Mouse (Mus musculus): ENCODE data around the gene Klhdc3.

The Klhdc3 gene

DNA sequence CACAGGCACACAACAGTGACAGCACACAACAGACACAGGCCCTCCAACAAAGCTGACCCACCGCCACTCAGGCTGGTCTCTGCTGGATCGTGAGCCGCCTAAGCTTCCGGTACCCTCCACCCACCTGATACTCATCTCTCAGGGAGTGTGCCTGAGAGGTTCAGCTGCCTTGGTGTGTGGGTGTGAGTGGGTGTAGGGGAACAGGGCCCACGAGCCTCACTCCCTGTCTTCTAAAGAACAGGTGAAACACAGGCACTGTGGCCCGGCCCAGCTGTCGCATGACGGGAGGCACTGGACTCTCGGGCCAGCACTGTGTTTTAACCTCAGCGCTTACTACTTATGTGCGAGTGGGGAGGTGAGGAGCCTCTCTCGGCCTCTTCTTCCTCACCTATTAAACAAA, 21.4 kb upstream of the Klhdc3 start:
- DNase-seq (ENCODE audit: low spot score) = no peak

DNA sequence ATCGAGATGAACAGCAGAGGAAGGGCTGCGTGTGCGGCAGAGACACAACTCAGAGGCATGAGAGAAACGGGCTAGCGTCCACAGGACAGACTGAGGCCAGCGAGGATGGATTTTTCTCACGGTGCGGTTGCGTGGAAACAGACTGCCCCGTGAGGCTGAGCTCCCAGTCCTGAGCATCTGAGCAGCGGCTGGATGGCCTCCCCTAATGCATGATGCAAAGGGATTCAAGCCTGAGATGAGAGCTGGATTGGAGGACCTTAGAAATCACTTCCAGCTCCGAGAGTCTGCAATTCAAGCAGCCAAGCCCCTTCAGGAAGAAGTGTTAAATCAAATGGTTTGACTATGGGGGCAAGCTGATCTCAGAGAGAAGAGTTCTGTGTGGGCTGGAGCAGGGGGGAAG, 20.8 kb upstream of the Klhdc3 start:
- DNase-seq (ENCODE audit: low spot score) = no peak

DNA sequence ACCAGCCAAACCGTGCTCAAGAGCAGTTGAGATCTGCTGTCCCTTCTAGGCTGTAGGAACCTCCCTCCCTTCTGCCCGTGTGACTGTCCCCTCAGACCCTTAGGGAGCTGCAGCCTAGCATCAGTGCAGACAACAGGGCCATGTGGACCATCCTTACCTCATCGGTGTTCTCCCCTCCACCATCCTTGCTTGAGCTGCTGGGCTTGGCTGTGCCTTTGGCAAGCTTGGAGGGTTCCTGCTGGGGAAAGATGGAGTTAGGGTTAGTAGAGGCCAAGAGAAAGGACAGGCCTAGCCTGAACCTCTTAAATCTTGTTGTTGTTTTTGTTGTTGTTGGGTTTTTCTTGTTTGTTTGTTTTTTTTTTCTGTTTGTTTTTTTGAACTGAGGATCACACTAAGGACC, 19.2 kb upstream of the Klhdc3 start:
- DNase-seq (ENCODE audit: low spot score) = no peak

DNA sequence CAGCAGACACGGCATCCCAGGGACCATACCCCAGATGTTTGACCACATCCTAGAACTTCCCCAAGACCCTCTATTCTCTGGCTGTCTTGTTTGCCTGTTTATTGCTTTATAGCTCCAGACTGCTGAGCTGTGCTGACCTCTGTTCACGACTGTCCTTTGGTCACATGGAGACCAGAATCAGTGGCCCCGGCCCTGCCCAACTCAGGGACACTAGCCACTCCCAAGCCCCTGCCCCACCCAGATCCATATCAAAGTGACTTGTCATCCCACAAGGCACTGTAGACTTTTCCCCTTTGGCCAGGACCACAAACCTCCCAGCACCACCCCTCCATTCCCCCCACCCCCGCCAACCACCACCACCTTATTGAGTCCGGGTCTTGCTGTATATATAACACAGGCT, 18.5 kb upstream of the Klhdc3 start:
- DNase-seq (ENCODE audit: low spot score) = no peak

DNA sequence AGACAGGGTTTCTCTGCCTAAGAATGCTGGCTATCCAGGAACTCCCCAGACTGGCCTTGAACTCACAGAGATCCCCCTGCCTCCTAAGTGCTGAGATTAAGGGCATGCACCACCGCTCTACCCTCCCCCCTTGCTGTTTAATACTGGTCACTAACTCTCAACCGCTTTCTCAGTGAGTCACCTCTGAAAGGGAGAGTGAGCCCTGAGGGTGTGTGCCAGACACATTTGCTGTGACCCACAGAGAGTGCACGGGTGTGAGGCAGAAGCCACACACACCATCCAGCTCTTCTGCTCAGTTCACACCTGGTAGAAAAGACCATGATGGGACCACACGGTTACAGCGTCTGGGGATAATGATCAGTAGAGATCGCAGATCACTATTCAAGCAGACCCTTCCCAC, 17.8 kb upstream of the Klhdc3 start:
- no peak for DNase-seq (ENCODE audit: low spot score)

DNA sequence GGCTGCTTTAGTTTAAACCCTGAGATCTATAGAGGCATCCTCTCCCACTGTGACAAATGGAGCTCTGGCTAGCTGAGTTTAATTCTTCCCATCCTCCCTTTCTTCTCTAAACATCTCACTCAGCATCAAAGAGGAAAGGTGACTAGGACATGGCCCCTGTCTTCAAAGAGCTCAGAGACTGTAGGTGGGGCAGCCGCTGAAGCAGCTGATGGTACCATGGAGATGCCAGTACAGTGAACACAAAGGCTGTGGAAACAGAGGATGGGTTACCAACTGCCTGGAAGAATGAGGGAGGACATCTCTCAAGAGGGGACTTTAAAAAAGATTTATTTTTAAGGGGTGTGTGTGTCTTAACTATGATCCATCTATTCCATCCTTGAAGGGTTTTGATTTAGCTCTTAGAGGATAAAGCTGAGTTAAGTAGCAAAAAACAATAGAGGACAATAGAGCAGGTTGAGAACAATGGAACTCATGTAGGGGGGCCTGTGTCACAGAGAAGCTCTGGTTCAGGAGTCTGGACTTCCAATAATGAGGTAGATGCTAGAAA, 13.9 kb upstream of the Klhdc3 start:
- no peak for DNase-seq (ENCODE audit: low spot score)

DNA sequence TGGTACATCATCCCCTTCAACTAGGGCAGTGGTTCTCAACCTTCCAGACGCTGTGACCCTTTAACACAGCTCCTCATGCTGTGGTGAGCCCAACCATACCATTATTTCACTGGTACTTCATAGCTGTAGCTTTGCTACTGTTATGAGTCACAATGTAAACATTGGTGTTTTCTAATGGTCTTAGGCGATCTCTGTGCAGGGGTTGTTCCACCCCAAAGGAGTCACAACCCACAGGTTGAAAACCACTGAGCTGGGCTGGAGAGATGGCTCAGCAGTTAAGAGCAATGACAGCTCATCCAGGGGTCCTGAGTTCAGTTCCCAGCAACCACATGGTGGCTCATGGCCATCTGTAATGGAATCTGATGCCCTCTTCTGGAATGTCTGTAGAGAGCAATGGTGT, 10.7 kb upstream of the Klhdc3 start:
- DNase-seq (ENCODE audit: low spot score) = no peak

DNA sequence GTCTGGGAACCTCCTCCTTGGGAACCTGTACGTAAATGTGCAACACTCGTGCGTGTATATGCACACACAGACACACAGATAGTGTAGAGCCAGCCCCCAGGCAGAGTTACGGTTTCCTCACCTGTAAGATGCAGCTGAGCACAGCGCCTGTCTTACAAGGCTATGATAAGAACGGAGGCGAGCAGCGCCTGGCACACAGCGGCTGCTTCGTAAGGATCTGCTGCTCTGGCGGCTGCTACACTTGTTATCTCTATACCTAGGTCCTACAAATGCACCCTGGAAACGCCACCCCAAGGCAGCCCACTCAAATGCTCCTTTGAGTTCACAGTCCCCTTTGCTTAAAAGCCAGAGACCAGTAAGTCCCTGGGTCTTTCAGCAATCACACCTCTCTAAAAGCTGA, 10.0 kb upstream of the Klhdc3 start:
- no peak for DNase-seq (ENCODE audit: low spot score)

DNA sequence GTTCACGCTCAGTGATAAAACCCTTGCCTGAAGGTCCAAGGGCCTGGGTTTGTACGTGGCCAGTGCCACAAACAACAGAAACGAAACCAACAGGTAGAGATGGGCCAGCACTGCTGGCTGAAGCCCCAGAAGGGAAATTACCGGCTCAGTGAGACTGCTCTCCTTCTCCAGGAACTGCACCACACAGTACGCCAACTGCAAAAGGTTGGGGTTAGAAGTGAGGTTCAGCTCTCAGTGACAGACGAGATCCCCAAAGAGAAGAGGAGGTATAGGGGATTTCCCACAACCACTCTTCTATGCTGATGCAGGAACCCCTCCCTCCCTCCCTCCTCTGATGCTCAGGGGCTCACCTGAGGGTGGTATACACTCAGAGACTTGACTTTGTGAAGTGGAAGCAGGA, 5.2 kb upstream of the Klhdc3 start:
- DNase-seq (ENCODE audit: low spot score) = no peak

DNA sequence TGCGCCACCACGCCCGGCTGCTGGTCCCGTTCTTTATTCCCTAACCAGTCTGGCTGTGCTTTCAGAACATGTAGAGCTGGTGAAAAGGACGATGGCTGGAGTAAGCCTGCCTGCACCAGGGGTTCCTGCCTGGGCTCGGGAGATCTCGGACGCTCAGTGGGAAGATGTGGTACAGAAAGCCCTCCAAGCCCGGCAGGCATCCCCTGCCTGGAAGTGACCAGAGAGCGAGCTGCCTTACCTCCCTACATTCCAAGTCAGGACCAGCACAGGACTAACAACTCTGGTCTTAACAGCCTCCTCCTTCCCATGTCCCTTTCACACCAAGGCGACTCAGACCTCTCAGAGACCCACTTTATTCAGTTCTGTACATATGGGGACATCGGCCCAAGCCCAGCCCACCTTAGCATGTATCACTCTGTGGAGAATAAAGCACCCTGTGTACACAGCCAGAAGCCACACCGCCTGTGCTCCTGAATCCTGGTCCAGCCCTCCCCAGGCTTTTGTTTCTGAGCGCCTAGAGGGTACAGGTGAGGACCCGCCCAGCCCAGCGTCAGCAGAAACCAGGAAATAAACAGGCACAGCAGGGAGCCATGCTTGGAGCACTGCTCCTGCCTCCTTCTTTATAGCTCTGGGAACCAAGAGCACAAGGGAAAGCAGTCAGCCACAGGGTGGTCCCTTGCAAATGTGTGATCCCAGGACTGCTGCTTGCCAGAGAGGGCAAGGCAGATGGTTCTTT, 2.1 kb upstream of the Klhdc3 start:
- DNase-seq (ENCODE audit: low spot score) = no peak

DNA sequence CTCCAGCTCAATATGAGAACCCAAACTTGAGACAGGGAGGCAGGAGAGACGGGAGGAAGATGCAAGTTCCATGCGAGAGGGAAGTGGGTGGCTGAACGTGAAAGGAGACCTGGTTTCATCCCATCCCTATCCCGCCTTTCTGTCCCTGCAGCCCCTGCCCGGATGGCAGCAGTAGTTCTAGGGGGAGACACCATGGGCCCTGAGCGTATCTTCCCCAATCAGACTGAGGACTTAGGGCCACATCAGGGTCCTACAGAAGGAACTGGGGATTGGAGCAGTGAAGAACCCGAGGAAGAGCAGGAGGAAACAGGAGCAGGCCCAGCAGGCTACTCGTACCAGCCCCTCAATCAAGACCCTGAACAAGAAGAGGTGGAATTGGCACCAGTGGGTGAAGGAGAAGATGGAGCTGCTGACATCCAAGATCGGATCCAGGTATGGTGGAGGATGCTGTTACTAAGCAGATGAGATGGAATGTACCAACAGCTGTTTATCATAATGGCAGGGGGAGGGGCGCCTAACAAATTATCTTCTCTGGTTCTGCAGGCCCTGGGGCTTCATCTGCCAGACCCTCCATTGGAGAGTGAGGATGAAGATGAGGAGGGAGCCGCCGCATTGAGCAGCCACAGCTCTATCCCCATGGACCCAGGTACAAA, 878 bp upstream of the Klhdc3 start:
- DNase-seq (ENCODE audit: low spot score) = no peak

DNA sequence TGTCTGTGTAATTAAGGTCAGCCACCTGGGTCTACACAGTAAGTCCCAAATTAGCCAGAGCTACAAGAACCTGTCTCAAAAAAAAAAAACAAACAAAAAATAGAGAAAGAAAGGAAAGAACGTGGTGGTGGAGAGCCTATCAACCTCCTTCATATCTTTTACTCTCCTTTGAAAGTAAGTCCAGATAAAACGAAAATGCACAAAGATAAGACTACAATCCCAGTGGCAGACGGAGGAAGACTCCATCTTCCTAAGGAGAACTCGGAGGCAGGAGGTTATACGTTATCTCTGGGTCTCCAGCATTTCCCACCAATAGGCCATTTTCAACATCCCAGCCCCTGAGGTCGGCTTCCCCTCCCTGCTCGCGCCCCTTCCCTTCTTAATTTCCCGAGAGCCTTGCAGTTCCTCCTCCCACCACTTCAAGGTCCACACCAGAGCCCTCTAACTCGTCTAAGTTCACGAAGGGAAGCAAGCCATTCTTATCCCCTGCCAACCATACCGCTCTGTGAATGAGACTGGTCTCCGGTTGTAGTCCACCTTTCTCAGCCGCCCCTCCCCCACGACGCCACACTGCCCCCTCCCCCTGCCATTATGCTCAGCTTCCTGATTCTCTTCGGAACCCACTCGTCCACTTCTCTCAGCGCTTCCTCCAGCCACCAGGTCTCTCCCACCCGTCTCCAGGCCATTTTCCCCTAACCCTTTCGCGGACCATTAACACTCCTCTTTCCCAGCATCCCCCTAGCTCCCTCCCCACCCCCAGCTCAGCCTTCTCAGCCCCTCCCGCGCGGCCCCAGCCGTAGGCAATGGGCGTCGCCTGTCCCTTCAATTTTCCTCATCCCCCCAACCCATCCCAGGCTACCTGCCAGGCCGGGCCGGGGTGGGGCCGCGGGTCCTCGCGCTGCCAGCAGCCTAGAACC, 613 bp downstream of the Klhdc3 start:
- peak; percentile 75 for DNase-seq (ENCODE audit: low spot score)

DNA sequence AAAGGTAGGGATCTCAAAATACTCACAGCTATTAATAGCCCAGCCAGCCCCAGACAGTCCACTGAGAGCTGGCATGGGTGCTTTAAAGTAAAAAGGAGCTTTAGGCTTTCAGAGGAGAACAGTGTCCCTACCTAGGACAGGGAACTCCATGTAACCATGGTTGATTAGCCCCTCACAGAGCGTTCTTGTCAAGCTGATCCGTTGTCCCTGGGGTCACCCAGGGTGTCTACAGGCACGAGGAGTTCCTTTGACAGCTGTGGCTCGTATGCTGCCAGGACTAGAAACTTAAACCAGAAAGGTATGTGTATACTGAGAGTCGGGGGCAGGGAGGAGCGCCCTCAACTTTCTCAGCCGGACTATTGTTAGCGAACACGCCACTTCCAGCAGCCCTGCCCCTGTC, 1.8 kb downstream of the Klhdc3 start:
- no peak for DNase-seq (ENCODE audit: low spot score)

DNA sequence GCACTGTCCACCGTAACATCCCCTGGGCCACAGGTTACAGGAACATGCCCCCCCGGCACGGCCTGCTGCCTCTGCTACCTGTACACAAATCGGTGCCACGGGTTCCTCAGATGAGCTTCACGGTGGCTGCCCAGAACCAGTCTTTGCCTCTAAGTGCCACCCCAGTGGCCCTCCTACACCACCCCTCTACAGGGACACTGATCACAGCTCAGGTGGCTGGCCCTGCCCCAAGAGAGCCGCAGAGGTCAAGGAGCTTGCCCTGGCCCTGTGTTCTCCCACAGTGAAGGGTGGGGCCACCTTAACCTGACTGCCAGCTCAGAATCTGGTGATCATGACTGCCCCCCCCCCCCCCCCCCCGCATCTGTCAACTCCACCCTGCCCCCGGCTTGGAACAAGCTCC, 2.3 kb downstream of the Klhdc3 start, which contains the start of gene Mea1:
Gene Mea1 (plus strand): TSS at position 378 of the 400 bp plus-strand sequence.
- no peak for DNase-seq (ENCODE audit: low spot score)

DNA sequence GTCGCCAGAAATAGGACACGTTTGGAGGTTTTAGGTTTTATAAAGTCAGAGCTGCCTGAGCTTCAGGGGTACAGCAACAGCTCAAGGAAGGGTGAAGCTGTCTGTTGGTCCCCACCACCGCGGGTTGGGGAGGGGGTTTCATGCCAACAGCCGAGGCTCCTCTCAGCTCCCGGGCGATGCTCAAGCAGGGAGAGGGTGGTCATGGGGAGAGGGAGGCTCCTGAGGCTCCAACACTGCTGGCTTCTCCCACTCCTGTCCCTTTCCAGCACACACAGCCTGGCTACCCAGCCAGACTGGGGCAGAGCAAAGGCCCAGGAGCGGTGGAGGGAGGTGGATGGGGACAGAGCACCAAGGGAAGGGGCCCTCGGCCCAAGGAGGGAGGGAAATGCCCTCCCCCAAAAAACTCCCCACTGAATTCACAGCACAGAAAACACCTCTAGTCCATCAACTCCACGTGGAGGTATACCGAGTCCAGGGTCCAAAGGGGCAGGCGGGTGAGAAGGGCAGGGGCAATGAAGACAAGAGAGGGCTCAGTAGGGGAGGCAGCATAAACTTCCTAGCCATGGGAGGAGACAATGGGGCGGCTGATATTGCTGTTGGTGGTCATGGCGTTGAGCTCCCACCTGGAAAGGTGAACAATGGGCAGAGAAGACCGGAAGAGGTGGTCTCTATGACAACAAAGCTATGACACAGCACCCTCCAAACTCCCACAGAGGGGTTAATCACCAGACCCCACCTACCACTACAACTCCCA, 6.0 kb downstream of the Klhdc3 start:
- no peak for DNase-seq (ENCODE audit: low spot score)

DNA sequence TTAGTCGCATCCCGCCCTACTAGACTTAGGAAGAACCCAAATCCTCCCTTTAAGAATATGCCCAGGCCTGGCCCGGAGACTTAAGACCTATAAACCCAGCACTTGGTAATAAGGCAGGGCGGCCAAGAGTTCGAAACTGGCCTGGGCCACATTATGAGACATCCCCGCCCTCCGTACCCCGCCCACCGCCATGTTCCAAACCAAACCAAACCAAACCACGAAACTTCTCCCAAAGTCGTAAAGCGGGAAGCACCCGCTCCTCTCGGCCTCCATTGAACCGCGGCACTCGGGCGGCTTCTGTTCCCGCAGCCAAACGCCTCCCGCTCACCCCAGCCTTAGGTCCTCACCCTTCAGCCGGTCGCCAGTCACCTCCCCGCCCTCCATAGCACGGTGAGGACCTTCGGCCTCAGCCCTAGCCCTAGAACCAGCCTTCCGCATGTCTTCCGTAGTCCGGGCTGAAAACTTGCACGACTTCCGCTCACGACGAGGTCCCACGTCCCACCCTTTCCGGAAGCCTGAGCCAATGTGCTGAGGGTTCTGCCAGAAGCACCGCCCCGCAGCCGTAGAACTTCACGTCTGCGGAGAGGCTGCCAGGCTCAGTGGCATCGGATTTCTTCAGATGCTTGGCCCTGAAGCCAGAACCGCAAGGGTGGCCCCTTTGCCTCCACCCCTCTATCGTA, 6.7 kb downstream of the Klhdc3 start, which contains the start of gene Rrp36:
Gene Rrp36 (minus strand): TSS at position 503 of the 680 bp plus-strand sequence.
- peak; percentile 95 for DNase-seq (ENCODE audit: low spot score)

DNA sequence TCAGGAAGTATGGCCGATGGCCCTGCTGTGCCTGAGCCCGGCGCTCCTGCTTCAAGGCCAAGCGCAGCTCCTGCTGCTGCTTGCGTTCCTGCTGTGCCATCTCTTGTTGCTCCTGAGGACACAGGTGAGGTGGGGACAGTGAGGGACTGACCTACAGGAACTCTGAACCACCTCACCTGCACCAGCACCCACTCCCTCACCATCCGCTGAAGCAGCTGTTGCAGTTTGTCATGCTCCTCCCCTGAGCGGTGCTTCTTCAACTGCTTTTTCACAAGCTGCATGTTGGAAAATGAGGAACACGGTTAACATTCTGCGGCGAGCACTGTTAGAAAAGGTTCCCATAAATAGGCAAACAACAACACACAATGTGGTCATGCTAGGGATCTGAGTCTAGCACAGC, 10.8 kb downstream of the Klhdc3 start:
- no peak for DNase-seq (ENCODE audit: low spot score)

DNA sequence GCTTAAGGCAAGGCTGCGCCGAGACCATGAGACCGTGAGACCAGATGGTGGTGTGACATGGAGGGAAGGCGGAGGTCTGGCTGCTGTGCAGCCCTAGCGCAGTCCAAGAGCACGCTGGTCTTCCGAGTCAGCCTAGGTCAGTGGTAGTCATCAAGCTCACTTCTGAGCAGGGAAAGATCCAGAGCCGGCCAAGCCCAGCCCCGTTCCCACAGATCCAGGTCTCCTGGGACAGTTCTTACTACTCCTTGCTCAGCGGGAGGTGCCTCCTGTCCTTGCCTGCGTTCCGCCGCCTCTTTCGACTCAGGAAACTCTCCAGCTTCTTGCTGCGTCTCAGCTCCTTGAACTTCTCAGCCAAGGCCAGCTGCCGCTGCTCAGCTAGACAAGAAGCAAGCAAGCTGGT, 13.0 kb downstream of the Klhdc3 start:
- no peak for DNase-seq (ENCODE audit: low spot score)

DNA sequence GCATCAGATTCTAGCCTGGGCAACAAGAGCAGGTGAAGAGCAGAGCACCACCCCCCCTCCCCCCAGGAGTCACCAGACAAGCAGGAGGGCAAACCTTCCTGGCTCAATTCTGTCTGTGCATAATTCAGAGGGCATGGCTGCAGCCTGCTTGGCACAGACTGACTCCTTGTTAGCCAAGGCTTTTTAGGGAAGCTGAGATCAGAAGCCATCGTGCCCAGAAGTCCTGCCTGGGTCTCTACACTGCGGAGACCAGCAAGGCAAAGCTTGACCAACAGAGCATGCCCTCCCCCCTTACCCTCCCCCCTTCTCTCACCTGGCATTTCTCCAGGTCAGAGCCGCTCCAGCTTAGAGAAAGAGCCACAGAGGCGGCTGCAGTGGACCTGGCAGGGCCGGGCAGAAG, 18.0 kb downstream of the Klhdc3 start:
- peak; percentile 50 for DNase-seq (ENCODE audit: low spot score)

DNA sequence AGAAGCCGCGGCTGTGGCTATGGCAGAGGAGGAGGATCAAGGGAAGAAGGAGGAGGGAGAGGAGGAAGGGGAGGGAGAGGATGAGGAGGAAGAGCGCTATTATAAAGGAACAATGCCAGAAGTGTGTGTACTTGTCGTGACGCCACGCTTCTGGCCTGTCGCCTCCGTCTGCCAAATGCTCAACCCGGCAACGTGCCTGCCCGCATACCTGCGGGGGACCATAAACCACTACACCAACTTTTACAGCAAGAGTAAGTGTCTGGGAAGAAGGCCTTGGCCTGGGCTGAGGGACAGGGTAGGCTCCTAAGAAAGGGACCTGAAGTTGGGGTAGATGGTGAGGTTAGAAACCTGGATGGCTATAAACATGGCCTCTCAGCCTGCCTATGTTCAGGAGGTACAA, 18.7 kb downstream of the Klhdc3 start:
- DNase-seq (ENCODE audit: low spot score) = no peak

DNA sequence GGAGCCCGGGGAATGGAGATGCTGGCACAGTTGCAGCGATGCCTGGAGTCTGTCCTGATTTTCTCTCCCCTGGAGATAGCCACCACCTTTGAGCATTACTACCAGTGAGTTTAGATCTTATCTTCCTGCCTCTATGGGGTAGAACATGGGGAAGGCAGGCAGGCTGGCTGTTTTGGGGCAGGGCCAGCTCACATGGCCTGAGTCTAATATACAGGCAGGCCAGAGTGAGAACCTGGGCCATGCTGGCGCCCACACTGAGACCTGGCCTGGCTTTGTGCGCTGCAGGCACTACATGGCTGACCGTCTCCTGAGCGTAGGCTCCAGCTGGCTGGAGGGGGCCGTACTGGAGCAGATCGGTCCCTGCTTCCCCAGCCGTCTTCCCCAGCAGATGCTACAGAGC, 19.4 kb downstream of the Klhdc3 start:
- DNase-seq (ENCODE audit: low spot score) = peak; percentile 67
